Mouse (Mus musculus) lung, adult 18-20 months (tissue): ENCODE measurements around the gene Rpl24.

Source experiments
- DNase-seq, 2 experiments: peaks; one replicate each; pipeline ENCODE4 v3.0.0; 2022; ENCODE audit warnings: mixed read lengths in 2 of 2

The Rpl24 gene

DNA sequence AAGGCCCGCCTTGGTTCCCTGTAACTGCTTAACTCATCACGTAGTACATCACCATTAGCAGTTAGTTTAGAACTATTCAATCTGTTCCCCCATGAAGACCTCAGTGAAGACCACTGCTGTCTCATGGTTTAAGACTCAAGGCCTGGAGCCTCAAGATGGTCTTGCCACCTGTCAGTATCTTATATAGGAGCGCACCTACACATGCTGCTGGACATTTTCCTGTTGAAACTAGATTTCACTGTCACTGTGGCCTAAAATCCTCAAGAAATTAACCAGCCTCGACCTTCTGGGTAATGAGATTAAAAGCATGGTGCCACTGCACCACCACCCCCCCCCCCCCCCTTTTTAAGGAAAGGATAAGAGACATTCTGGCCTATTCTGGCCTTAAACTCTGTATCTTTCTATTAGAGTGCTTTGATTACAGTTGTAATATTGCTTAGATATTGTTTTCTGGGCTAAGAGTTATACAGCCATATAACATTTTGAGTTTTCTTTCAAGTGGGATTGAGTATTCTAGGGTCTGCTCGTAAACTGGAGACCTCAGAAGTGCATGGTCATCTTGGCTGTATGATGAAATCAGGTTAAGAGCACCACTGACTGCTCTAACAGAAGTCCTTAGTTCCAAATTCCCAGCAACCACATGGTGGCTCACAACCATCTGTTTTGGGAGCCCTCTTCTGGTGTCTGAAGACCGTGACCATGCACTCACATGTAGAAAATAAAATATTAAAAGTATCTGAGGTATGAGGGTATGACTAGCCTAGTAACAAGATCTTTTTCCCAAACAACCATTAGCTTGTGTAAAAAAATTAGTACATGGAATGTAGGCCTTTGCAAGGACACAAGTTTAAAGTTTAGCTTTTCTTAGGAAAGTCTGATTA, 5.9 kb downstream of the Rpl24 start:
- DNase-seq = no peak

DNA sequence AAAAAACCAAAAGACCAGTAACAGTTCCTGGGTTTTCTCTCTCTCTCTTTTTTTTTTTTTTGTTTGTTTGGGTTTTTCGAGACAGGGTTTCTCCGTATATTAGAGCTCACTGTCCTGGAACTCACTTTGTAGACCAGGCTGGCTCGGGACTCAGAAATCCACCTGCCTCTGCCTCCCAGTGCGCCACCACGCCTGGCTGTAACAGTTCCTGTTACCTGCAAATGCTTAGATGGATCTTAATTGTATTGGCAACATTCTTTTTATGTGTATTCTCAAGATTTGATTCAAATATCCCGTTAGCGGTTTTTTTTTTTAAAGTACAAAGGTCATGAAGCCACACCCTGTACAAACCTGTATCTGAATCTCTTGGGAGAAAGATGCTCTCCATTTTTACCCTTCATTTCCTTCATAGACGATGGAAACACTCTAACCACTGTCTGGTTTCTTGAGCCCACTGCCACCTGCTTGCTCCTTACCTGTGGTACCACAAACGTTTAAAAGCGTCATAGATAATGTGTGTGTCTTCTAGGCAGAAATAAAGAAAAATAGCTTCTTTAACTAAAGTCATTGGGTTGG, 6.6 kb downstream of the Rpl24 start:
- no peak for DNase-seq

- peak; percentile 99 for DNase-seq
Measured at GRCm38 (mm10) chr16:55973431-55974255, 7.6 kb downstream of the Rpl24 start, which contains the start of gene Zbtb11. Gene Zbtb11, plus strand, starts transcription at chr16:55973883.

DNA sequence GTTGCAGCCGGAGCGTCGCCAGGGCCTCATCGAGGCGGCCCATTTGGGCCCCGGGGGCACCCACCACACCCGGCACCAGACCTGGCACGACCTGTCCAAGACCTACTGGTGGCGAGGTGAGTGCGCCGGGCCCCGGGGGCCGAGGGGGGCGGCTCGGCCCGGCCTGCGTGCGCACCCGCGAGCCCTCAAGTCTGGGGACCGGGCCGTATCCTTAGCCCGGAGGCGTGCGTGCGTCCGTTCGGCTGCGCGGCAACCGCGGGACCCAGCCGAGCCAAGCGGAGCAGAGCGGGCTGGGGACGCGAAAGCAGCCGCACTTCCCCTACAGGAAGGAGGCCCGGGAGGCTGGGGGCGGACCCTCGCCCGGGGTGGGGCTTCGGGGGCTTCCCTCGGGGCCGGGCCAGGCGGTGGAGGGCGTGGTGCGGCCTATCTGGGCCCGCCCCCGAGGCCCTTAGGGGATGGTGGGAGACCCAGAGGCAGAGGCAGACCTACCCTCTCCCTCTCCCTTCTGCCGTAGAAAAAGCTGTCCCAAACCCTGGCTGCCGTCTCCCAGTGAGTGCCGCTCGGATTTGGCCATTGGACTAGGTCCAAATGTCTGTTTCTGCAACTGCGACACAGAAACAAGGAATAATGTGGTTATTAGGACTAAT, 8.3 kb downstream of the Rpl24 start:
- peak; percentile 91 to 95 for DNase-seq

DNA sequence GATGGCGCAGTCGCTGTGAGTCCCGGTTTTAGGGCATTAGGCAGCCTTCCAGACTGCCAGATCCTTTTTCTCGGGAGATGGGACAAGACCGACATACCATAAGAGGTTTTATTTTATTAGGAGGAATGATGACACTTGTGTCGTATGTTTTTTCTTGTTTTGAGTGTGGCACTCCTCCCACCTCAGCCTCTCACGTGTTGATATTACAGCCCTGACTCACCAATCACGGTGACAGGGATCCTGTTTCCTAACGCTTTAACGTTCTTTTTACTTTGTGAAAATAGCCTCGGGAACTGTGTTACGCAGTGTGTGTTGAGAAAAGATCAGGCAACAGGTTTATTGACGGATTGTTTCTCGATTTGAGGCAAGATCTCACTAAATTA, 8.8 kb downstream of the Rpl24 start:
- DNase-seq = peak; percentile 60 to 74

GRCm38 (mm10) chr16:55986001-55986400, 19.9 kb downstream of the Rpl24 start:
- no peak for DNase-seq

- DNase-seq = peak in 1 of 2 experiments; percentile 33
Measured at GRCm38 (mm10) chr16:55990311-55990710, 24.2 kb downstream of the Rpl24 start.

DNA sequence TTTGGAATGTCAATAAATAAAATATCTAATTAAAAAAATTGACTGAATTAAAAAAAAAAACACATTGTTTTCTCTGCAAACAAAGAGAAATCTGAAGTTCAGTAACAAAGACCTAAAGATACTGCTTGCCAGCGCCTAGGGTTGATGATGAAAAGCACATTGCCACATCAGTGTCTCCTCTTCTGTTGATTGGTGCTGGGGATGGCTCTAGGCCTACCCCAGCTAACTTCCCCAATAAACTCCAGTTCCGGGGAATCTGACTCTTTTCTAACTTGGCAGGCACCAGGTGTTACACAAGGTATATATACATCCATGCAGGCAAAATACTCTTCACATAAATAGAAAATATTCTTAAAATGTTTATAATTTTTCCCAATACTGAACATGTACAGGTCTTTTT, 28.2 kb downstream of the Rpl24 start:
- DNase-seq = no peak

DNA sequence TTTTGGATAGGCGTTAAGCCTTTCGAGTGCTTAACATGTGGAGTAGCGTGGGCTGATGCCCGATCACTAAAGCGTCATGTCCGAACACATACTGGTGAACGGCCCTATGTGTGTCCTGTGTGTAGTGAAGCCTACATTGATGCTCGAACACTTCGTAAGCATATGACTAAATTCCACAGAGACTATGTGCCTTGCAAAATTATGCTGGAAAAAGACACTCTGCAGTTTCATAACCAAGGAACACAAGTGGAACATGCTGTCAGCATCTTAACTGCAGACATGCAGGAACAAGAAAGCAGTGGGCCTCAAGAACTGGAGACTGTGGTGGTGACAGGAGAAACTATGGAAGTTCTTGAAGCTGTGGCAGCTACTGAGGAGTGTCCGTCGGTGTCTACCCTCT, 40.7 kb downstream of the Rpl24 start:
- DNase-seq = no peak

DNA sequence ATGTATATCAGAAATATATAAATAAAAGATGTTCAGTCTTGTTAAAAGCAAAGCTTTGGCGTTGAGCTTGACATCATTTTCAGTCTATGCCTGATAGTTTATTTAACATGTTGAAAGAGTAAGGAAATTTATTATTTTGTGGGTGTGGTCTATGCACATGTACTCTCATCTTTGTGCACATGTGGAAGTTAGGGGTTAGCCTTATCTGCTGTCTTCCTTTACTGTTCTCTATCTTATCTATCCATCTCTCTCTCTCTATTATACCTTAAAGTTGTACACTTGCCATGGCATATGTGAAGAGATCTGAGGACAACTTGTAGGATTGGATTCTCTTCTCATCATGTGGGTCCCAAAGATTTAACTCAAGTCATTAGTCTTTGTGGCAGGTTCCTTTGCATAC, 42.8 kb downstream of the Rpl24 start:
- no peak for DNase-seq

DNA sequence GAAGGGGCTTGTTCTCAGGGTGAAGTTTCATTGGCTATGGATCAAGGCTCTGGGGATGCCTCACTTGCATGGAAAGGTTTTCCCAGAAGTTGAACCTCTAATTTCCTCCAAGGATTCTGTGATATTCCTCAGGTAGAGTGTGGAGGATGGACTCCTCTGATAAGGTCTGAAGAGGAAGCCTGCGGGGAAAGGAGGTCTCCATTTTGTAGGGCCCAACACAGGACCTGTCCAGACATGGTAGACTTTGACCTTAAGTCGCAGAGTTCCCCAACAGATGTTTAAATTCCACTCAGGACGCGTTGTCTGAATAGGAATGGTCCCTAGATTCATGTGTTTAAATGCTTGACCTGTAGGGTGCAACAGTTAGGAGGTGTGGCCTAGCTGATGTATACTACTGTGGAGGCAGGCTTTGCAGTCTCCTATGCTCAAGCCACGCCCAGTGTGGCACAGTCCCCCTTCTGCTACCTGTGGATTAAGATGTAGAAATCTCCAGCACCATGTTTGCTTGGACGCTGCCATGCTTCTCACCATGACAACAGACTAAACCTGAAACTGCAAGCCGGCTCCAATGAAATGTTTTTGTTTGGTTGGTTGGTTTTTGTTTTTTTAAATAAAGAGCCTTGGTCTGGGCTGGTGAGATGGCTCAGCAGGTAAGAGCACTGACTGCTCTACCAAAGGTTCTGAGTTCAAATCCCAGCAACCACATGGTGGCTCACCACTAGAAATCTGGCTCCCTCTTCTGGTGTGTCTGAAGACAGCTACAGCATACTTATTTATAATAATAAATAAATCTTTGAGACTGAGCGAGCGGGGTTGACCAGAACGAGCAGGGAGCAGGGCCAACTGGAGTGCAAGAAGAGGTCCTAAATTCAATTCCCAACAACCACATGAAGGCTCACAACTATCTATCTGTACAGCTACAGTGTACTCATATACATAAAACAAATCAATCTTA, 47.0 kb downstream of the Rpl24 start:
- DNase-seq = no peak

DNA sequence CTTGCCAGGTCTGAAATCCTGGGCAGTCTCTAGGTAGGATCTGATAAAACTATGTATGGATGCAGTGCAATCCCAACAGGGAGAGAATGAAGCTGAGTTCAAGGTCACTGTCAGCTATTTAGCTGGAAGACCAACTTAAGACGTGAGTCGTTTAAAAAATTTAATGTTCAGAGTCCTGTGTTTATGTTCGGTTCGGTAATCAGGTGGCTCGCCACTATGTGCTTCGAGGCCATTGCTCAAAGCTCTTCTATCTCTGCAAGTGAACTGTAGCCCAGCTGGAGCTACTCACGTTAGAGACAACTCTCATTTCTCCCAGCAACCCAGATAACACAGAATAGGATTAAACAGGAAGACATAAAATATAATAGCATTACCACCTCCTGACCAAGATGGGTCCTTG, 48.0 kb downstream of the Rpl24 start:
- no peak for DNase-seq

DNA sequence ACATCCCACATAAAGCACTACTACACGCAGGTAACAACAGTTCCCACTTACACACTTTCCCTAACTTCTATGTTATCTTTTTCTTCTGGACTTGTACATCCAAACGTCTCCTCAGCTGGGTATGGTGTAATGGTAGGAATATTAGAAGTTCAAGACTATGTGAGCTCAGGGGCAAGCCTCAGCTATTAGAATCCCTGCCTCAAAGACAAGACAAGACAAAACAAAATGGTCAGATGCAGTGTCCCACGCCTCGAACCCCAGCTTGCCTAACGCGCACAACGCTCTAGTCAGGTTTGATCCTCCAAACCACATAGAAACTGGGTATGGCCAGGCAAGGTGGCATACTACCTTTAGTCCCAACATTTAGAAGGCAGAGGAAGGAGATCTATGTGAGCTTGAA, 53.6 kb downstream of the Rpl24 start:
- DNase-seq = no peak
